Mouse (Mus musculus) lung, postnatal 0 days (tissue): ENCODE measurements at regions not wholly inside any gene's neighbourhood (a gene's known extent, or its start where the extent isn't known, plus 50 kb on each side); places are given as distances from the start of the nearest gene placed in this dataset.
A peak's percentile ranks its signal among the peaks of the same experiment; 100 is the strongest.

Experiments
- ATAC-seq: fragments of 200-750 bp; cut with Nextera tagmentation; 2 replicates; pipeline ENCODE4 v1.8.0; 2017; ENCODE audit warnings: moderate library complexity
- DNase-seq: peaks from one replicate; pipeline ENCODE4 v3.0.0-alpha.2; 2016; ENCODE audit warnings: low spot score
- H3K27ac ChIP-seq: fragments of 300-500 bp; sonication (generic); 2 replicates; pipeline ENCODE4 v1.5.1; 2014; ENCODE audit warnings: antibody characterized with exemption, mild to moderate bottlenecking, low read length, mixed read lengths
- H3K27me3 ChIP-seq: fragments of 300-500 bp; sonication (generic); replicated peaks from 2 replicates; pipeline ENCODE4 v1.6.1; 2014; ENCODE audit warnings: low read length, mixed read lengths; ENCODE audit not compliant: insufficient read depth
- H3K36me3 ChIP-seq: fragments of 300-500 bp; sonication (generic); 2 replicates; pipeline ENCODE4 v1.6.1; 2014; ENCODE audit warnings: low read length, mixed read lengths; ENCODE audit not compliant: insufficient read depth
- H3K4me1 ChIP-seq: fragments of 300-500 bp; sonication (generic); 2 replicates; pipeline ENCODE4 v1.6.1; 2014; ENCODE audit warnings: antibody characterized with exemption, low read depth, low read length, mixed read lengths; ENCODE audit not compliant: insufficient read depth
- H3K4me2 ChIP-seq: fragments of 300-500 bp; sonication (generic); replicated peaks from 2 replicates; pipeline ENCODE4 v1.6.1; 2014; ENCODE audit warnings: low read depth, mild to moderate bottlenecking, low read length, moderate library complexity, mixed read lengths
- H3K4me3 ChIP-seq: fragments of 300-500 bp; sonication (generic); 2 replicates; pipeline ENCODE4 v1.5.1; 2014; ENCODE audit warnings: low read depth, low read length
- H3K9ac ChIP-seq: fragments of 300-500 bp; sonication (generic); replicated peaks from 2 replicates; pipeline ENCODE4 v1.6.1; 2014; ENCODE audit warnings: low read depth, mild to moderate bottlenecking
- H3K9me3 ChIP-seq: fragments of 300-500 bp; sonication (generic); 2 replicates; pipeline ENCODE4 v1.6.1; 2016; ENCODE audit warnings: low read length, mixed read lengths
- CTCF ChIP-seq: IDR thresholded peaks from 2 replicates; pipeline ENCODE4 v1.5.1; 2016; ENCODE audit warnings: antibody characterized with exemption, mild to moderate bottlenecking
- EP300 ChIP-seq: IDR thresholded peaks from 2 replicates; pipeline ENCODE4 v1.6.1; 2016; ENCODE audit warnings: antibody characterized with exemption, mild to moderate bottlenecking, control low read depth
- WGBS: fragments of 180-500 bp; shearing (Covaris S2); extraction: QIAGEN DNeasy Blood & Tissue Kit; methylation state at CpG from one replicate; pipeline ENCODE4 v1.1.7; 2014; 5-methylcytosine and 5-hydroxymethylcytosine counted together

- 59% methylated on average over 2 of the region's 2 CpGs for WGBS
Measured at GRCm38 (mm10) chr16:65312947-65313346, 207.3 kb upstream of the Htr1f start.

DNA sequence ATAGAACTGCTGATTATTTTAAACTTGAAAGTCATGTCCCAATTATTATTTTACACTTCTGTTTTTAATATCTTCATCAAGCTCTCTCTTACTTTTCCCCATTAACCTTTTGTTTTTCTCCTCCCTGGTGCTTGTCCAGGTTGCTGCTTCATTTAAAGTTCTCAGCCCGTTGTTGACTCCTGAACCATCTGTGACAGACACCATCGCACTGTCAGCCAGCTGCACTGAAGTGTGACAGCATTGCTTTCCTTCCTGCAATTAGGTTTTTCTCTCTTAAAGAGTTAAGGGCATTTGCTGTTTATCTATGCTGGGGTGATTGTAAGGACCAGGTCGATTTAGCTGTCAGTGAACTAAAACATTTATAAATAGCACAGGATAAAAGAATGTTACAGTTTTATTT, 205.3 kb upstream of the Pou1f1 start:
- Histone ChIP-seq H3K36me3 (no peaks in the 10 kb centered on the region), H3K9me3 (no peaks in the 10 kb centered on the region), H3K27ac (no peak overlapping the region), H3K4me3 (no peak overlapping the region), H3K4me1 (no peaks in the 10 kb centered on the region), H3K4me2 (no peak overlapping the region), H3K27me3 (no peaks in the 10 kb centered on the region), H3K9ac (no peak overlapping the region)
- TF ChIP-seq CTCF (no peak), EP300 (no peak)
- WGBS, result 41% methylated on average over 3 of the region's 3 CpGs
- no peak for ATAC-seq
- DNase-seq, result no peak

More at GRCm38 (mm10) chr16:65312947-65313346, 207.3 kb upstream of the Htr1f start:
- Histone ChIP-seq H3K9me3 (no peaks in the 10 kb centered on the region), H3K4me2 (no peak overlapping the region), H3K4me1 (no peaks in the 10 kb centered on the region), H3K36me3 (no peaks in the 10 kb centered on the region), H3K9ac (no peak overlapping the region), H3K4me3 (no peak overlapping the region), H3K27ac (no peak overlapping the region), H3K27me3 (no peaks in the 10 kb centered on the region)
- ATAC-seq (no peak), DNase-seq (no peak)
- TF ChIP-seq EP300, result no peak
- no peak for TF ChIP-seq CTCF

- Histone ChIP-seq H3K27me3 (no peaks in the 10 kb centered on the region), H3K9ac (no peak overlapping the region), H3K4me3 (no peak overlapping the region), H3K4me1 (no peaks in the 10 kb centered on the region), H3K27ac (no peak overlapping the region), H3K9me3 (no peaks in the 10 kb centered on the region), H3K36me3 (no peaks in the 10 kb centered on the region), H3K4me2 (no peak overlapping the region)
- no peak for TF ChIP-seq CTCF
- TF ChIP-seq EP300, result no peak
- DNase-seq, result no peak
- WGBS, result 76% methylated on average over 2 of the region's 2 CpGs
- ATAC-seq, result no peak
Measured at GRCm38 (mm10) chr16:65332412-65332811, 187.9 kb upstream of the Pou1f1 start.

- no peak overlapping the region for H3K9ac ChIP-seq
- H3K4me3 ChIP-seq, result no peak overlapping the region
- ATAC-seq (no peak), DNase-seq (no peak)
- no peaks in the 10 kb centered on the region for H3K27me3 ChIP-seq
- 89% methylated on average over 2 of the region's 2 CpGs for WGBS
- H3K9me3 ChIP-seq, result no peaks in the 10 kb centered on the region
- no peak overlapping the region for H3K27ac ChIP-seq
- no peak overlapping the region for H3K4me2 ChIP-seq
- TF ChIP-seq CTCF (no peak), EP300 (no peak)
- no peaks in the 10 kb centered on the region for H3K4me1 ChIP-seq
- no peaks in the 10 kb centered on the region for H3K36me3 ChIP-seq
Measured at GRCm38 (mm10) chr16:65339225-65339624, 181.1 kb upstream of the Pou1f1 start.

GRCm38 (mm10) chr16:65359881-65360280, 160.4 kb upstream of the Pou1f1 start:
- 64% methylated on average over 1 of the region's 1 CpGs for WGBS
- Histone ChIP-seq H3K4me3 (no peak overlapping the region), H3K9ac (no peak overlapping the region), H3K9me3 (no peaks in the 10 kb centered on the region), H3K36me3 (no peaks in the 10 kb centered on the region), H3K27ac (no peak overlapping the region), H3K4me2 (no peak overlapping the region), H3K27me3 (no peaks in the 10 kb centered on the region), H3K4me1 (no peaks in the 10 kb centered on the region)
- ATAC-seq (no peak), DNase-seq (no peak)
- TF ChIP-seq EP300, result no peak
- no peak for TF ChIP-seq CTCF

DNA sequence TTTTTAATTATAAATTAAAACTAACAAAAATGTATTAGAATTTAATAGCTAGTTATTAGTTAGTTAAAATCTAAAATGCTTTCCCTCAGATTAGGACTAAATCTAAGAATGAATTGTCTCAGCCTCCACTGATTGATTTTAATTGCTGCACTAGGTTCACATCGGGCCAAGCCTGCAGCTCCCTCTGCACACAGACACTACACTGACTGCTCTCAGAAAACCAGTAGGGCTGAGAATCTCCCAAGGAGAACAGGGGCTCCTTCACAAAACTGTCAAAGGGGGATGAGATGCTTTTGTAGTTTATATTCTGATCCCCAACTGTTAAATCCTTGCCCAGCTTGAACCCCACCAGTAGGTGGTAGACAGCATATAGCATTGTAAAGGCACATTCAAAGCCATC, 151.0 kb upstream of the Pou1f1 start:
- Histone ChIP-seq H3K27me3 (no peaks in the 10 kb centered on the region), H3K36me3 (no peaks in the 10 kb centered on the region), H3K9me3 (no peaks in the 10 kb centered on the region), H3K9ac (no peak overlapping the region), H3K4me1 (no peaks in the 10 kb centered on the region), H3K27ac (no peak overlapping the region), H3K4me2 (no peak overlapping the region), H3K4me3 (no peak overlapping the region)
- TF ChIP-seq CTCF (no peak), EP300 (no peak)
- WGBS, result 55% methylated on average over 1 of the region's 1 CpGs
- ATAC-seq (no peak), DNase-seq (no peak)

GRCm38 (mm10) chr16:65370939-65371338, 149.4 kb upstream of the Pou1f1 start:
- Histone ChIP-seq H3K27ac (no peak overlapping the region), H3K27me3 (no peaks in the 10 kb centered on the region), H3K4me1 (no peaks in the 10 kb centered on the region), H3K36me3 (no peaks in the 10 kb centered on the region), H3K4me2 (no peak overlapping the region), H3K9ac (no peak overlapping the region), H3K4me3 (no peak overlapping the region), H3K9me3 (no peaks in the 10 kb centered on the region)
- peak; percentile 12 for DNase-seq
- TF ChIP-seq EP300, result no peak
- peak; percentile 67 for TF ChIP-seq CTCF
- no peak for ATAC-seq
- 49% methylated on average over 2 of the region's 2 CpGs for whole genome bisulfite sequencing
